Mouse (Mus musculus) erythroblast, adult 5-6 weeks (primary cell): ENCODE measurements around the gene Mup5. TPM values are rescaled to one million over a fixed set of nuclear protein-coding genes. Genes with fewer than 3 reads are reported as not detected.
"Not testable (repeated sequence)": the region's sequence is repeated elsewhere in the genome, so short reads cannot be mapped to it uniquely, and the experiment has no call there.

Experiments
- ATAC-seq: replicated peaks from 2 replicates; pipeline ENCODE4 v1.8.0; 2016; ENCODE audit warnings: moderate number of reproducible peaks, mild to moderate bottlenecking, moderate TSS enrichment, inconsistent platforms; ENCODE audit not compliant: poor library complexity, low FRiP score, severe bottlenecking
- total RNA-seq, 2 experiments: library from RNA; stranded (forward) in 1 of 2; stranded (reverse) in 1 of 2; fragments of 150-400 nt in 1 of 2; fragments of 200-764, 138-1000 nt in 1 of 2; gene quantifications; 2 replicates each; pipeline versions ENCODE4 v1.2.3 to v1.2.4; 2015 to 2017; ENCODE audit warnings: low replicate concordance in 2 of 2

Gene Mup5
- total RNA-seq (2015; ENCODE audit: low replicate concordance) = not detected in 2 replicates
- not detected in 2 replicates for total RNA-seq (2017; ENCODE audit: low replicate concordance)

- no peak for ATAC-seq
Observed at GRCm38 (mm10) chr4:61834952-61835708, at the start of gene Mup5. Gene Mup5, minus strand, starts transcription at chr4:61835233.

GRCm38 (mm10) chr4:61858160-61858559, 23.1 kb upstream of the Mup5 start:
- ATAC-seq = no peak

- ATAC-seq = no peak
Observed at GRCm38 (mm10) chr4:61855831-61856698, 21.0 kb upstream of the Mup5 start.

- ATAC-seq = no peak
Observed at GRCm38 (mm10) chr4:61855344-61855743, 20.3 kb upstream of the Mup5 start.

- ATAC-seq = no peak
Observed at GRCm38 (mm10) chr4:61844758-61845455, 9.9 kb upstream of the Mup5 start.

- no peak for ATAC-seq
Observed at GRCm38 (mm10) chr4:61829211-61829610, 5.8 kb downstream of the Mup5 start.

GRCm38 (mm10) chr4:61823185-61823584, 11.8 kb downstream of the Mup5 start:
- ATAC-seq = no peak

- not testable (repeated sequence) for ATAC-seq
Observed at GRCm38 (mm10) chr4:61822541-61822940, 12.5 kb downstream of the Mup5 start.

GRCm38 (mm10) chr4:61815602-61816001, 19.4 kb downstream of the Mup5 start:
- no peak for ATAC-seq

GRCm38 (mm10) chr4:61813435-61813834, 21.6 kb downstream of the Mup5 start:
- ATAC-seq = no peak

GRCm38 (mm10) chr4:61811193-61811592, 23.8 kb downstream of the Mup5 start:
- ATAC-seq = not testable (repeated sequence)

- ATAC-seq = not testable (repeated sequence)
Observed at GRCm38 (mm10) chr4:61808926-61809325, 26.1 kb downstream of the Mup5 start.

- not testable (repeated sequence) for ATAC-seq
Observed at GRCm38 (mm10) chr4:61789699-61790098, 45.3 kb downstream of the Mup5 start.

GRCm38 (mm10) chr4:61784231-61784630, 50.8 kb downstream of the Mup5 start:
- ATAC-seq = not testable (repeated sequence)

- ATAC-seq = not testable (repeated sequence)
Observed at GRCm38 (mm10) chr4:61782169-61782568, 52.9 kb downstream of the Mup5 start, which contains the start of gene Mup19. Gene Mup19, minus strand, starts transcription at chr4:61782269.

Other genes starting within 250 kb of the Mup5 start
- not detected in 2 replicates for gene Mup17, start 239.4 kb downstream of the Mup5 start, total RNA-seq (2015; ENCODE audit: low replicate concordance)
- gene Mup17, start 239.4 kb downstream of the Mup5 start, total RNA-seq (2017; ENCODE audit: low replicate concordance) = not detected in 2 replicates
- not detected in 2 replicates for gene Mup18, start 161.1 kb downstream of the Mup5 start, total RNA-seq (2015; ENCODE audit: low replicate concordance)
- not detected in 2 replicates for gene Mup18, start 161.1 kb downstream of the Mup5 start, total RNA-seq (2017; ENCODE audit: low replicate concordance)
- gene Mup19, start 53.0 kb downstream of the Mup5 start, total RNA-seq (2015; ENCODE audit: low replicate concordance) = not detected in 2 replicates
- not detected in 2 replicates for gene Mup19, start 53.0 kb downstream of the Mup5 start, total RNA-seq (2017; ENCODE audit: low replicate concordance)
- not detected in 2 replicates for gene Mup20, start 218.9 kb upstream of the Mup5 start, total RNA-seq (2015; ENCODE audit: low replicate concordance)
- gene Mup20, start 218.9 kb upstream of the Mup5 start, total RNA-seq (2017; ENCODE audit: low replicate concordance) = not detected in 2 replicates